Mouse (Mus musculus) limb, embryonic 10.5 days (tissue): Measurements from ENCODE around the gene Eif3a. TPM values are rescaled to one million over a fixed set of nuclear protein-coding genes. Genes with fewer than 3 reads are reported as not detected.

Experiments used
- DNase-seq: peaks from one replicate; pipeline ENCODE4 v3.0.0-alpha.2; 2017; ENCODE audit warnings: low spot score
- H3K27ac ChIP-seq: fragments of 300-500 bp; sonication (generic); 2 replicates; pipeline ENCODE4 v1.5.1; 2016; ENCODE audit warnings: mild to moderate bottlenecking
- H3K27me3 ChIP-seq: fragments of 300-500 bp; sonication (generic); 2 replicates; pipeline ENCODE4 v1.6.1; 2016; ENCODE audit warnings: low read depth, mild to moderate bottlenecking; ENCODE audit not compliant: poor library complexity, severe bottlenecking
- H3K36me3 ChIP-seq: fragments of 300-500 bp; sonication (generic); 2 replicates; pipeline ENCODE4 v1.6.1; 2016; ENCODE audit warnings: mild to moderate bottlenecking, moderate library complexity
- H3K4me1 ChIP-seq: fragments of 300-500 bp; sonication (generic); 2 replicates; pipeline ENCODE4 v1.6.1; 2016
- H3K4me3 ChIP-seq: fragments of 300-500 bp; sonication (generic); 2 replicates; pipeline ENCODE4 v1.5.1; 2016; ENCODE audit warnings: mild to moderate bottlenecking, moderate library complexity
- H3K9me3 ChIP-seq: fragments of 300-500 bp; sonication (generic); replicated peaks from 2 replicates; pipeline ENCODE4 v1.6.1; 2016; ENCODE audit warnings: mild to moderate bottlenecking
- WGBS: fragments of 180-500 bp; shearing (Covaris S2); methylation state at CpG from one replicate; pipeline ENCODE4 v1.1.7; 2016; 5-methylcytosine and 5-hydroxymethylcytosine counted together
- polyA plus RNA-seq: library from polyadenylated mRNA; unstranded; fragments of >200 nt; fragmentation: Nextera tagmentation; extraction: Ambion mirVana; gene quantifications from 2 replicates; pipeline ENCODE4 v1.2.1, GENCODE M21; 2016

Eif3a gene
- polyA plus RNA-seq, 1 experiment from 2014 or later, result 175 TPM

DNA sequence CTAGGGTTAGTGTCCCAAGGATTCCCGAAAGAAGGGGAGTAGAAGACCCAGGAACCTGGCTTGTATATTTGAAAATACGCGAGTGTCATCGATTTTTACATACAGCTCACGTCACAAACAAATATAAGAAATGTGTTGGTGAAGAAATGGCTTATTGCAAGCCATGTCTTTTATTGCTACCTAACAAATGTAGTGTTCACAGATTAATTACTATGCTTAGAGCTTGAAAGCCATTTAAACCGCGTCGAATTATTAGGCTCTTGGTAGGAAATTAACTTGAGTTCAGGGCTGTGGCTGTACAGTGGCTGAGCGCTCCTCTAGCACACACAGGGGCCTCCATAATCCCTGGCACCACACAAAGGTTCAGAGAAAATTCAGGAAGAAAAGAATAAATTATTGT, 706 bp upstream of the Eif3a start:
- H3K9me3 ChIP-seq, result no peaks in the 10 kb centered on the region
- no peaks in the 10 kb centered on the region for H3K27me3 ChIP-seq
- H3K36me3 ChIP-seq, result 0 out of 2 replicates have a peak, but pooled peaks cover 4% of the 10 kb centered on the region
- no peak for DNase-seq
- peak overlapping the region; percentile 99 for H3K27ac ChIP-seq
- WGBS, result 25% methylated on average over 9 of the region's 9 CpGs
- H3K4me3 ChIP-seq, result peak overlapping the region; percentile 96
- peaks cover 14% of the 10 kb centered on the region for H3K4me1 ChIP-seq

DNA sequence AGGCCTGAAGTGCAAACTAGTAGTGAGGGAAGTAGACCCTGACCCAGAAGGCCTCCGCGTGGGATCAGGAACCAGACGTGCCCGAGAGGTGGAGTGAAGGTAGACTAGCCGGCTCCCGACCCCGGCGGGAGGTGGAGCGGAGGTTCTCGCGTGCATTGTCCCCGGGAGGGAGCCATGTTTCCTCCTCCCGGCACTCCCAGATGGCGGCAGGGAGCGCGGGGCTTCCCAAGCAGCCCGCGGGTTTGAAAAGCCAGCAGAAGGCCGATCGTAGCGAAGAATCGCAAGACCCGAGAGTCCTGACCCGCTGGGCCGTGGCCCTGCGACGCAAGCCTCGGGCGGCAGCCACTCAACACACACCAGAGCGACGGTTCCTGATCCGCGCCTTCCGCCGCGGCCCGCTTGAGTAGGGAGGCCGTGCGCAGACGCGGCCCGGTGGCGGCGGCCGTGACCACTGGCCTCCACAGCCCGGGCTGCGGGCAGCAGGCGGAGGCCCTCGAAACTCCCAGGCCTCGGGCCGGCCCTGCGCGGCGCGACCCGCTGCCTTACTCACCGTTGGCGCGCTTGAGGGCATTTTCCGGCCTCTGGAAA, 445 bp downstream of the Eif3a start:
- DNase-seq, result peak; percentile 77
- WGBS, result 0% methylated on average over 60 of the region's 60 CpGs
- peaks cover 14% of the 10 kb centered on the region for H3K4me1 ChIP-seq
- no peaks in the 10 kb centered on the region for H3K27me3 ChIP-seq
- peak overlapping the region; percentile 96 for H3K4me3 ChIP-seq
- peak overlapping the region; percentile 99 for H3K27ac ChIP-seq
- H3K36me3 ChIP-seq, result 0 out of 2 replicates have a peak, but pooled peaks cover 5% of the 10 kb centered on the region
- H3K9me3 ChIP-seq, result no peaks in the 10 kb centered on the region

DNA sequence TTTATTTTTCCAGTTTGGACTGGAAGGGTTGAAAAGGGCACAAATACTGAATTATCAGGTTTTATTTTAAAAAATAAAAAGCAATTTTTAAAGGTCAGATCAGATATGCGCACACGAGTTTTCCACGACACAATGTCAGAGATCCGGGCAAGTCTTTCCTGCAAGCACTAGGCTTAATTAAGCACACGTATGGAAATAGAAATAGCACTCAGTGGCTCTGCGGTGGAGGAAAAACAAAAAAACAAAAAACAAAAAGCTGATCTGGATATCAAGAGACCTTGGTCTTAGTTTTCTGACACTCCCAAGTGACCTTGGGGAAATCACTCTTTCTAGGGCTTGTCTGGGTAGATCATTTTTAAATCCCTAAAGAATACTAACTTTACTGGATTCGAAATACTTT, 1.0 kb downstream of the Eif3a start:
- Histone ChIP-seq H3K27me3 (no peaks in the 10 kb centered on the region), H3K27ac (peak overlapping the region; percentile 99), H3K4me3 (peak overlapping the region; percentile 96), H3K36me3 (peaks cover 6% of the 10 kb centered on the region), H3K4me1 (peaks cover 14% of the 10 kb centered on the region), H3K9me3 (no peaks in the 10 kb centered on the region)
- WGBS, result 3% methylated on average over 7 of the region's 7 CpGs
- DNase-seq, result no peak

DNA sequence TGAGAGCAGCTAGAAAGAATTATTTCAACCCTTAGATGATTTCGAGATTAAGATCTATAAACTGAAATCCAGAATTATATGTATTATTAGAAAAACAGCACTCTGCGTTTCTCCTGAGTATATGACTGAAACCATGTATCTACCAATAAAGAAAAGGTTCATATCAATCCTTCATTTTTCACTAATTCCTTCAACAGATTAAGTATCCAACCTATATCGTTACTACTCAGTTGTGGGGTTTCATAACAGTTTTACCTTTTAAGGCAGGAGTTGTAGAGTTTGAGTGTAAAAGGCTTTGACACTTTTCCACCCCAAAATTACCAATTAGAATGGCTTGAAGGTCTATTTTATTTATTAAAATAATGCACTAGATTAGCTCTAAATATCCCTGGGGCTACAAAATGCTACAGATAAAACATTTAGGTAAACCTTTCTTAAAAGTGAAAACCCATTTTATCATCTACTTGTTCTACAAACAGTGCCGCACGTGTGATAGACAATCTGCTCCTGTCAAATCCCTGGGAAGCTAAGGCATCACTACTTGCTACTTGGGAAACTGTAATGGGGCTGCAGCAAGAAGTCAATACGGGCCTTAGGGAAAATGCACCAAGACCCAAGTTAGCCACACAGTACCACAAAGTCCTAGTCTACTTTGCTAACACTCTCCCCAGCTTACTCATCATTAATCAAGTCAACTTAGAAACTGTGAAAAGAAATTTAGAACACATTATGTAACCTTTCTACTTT, 2.1 kb downstream of the Eif3a start:
- Histone ChIP-seq H3K27ac (no peak overlapping the region), H3K27me3 (no peaks in the 10 kb centered on the region), H3K4me3 (peak overlapping the region; percentile 96), H3K4me1 (peaks cover 14% of the 10 kb centered on the region), H3K36me3 (peaks cover 17% of the 10 kb centered on the region), H3K9me3 (no peaks in the 10 kb centered on the region)
- 58% methylated on average over 6 of the region's 6 CpGs for WGBS
- DNase-seq, result no peak

DNA sequence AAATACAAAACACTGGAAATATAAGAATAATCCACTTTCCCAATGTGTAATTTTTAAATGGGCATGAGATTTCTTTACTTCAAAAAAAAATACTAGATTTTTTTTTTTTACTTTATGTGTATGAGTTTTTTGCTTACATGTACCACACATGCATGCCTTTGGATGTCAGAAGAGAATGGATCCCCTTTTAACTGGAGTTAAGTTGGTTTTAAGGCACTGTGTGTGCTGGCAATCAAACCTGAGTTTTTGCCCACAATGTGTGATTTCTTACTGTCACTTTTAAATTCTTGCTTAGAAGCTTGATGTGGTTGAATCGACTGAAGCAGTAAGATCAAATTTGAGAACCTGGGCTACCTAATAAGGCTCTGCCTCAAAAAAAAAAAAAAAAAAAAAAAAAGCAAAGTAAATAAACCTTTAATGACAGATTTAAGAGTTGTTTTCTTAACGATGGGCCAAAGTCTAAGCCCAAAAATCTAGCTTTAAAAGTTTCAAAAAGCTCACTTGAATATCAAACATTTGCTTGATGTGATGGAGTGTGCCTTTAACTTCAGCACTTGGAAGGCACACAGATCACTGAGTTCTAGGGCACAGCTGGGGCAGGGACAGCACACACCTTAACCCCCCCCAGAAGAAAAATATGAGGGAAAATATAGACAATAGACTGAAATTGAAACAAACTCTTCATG, 2.9 kb downstream of the Eif3a start:
- Histone ChIP-seq H3K36me3 (peaks cover 24% of the 10 kb centered on the region), H3K9me3 (no peaks in the 10 kb centered on the region), H3K27ac (no peak overlapping the region), H3K4me3 (peak overlapping the region; percentile 96), H3K4me1 (peaks cover 14% of the 10 kb centered on the region), H3K27me3 (no peaks in the 10 kb centered on the region)
- 71% methylated on average over 2 of the region's 2 CpGs for WGBS
- DNase-seq, result no peak

DNA sequence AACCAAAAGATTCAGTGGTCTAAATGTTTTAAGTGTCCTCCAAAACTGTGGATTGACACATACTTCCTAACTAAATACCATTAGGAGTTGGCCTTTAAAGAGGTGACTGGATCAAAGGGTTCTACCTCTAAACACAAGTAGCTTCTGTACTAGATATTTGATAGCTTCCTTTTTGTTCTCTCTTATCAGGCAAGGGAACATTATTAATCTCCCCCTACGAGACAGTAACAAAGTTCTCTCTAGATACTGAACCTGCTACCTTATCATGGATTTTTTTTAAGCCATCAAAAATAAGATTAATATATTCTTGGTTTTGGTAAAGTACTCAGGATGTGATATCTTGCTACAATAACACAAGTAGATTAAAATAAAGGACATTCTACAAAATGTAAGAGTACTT, 5.7 kb downstream of the Eif3a start:
- WGBS, result 76% methylated on average over 1 of the region's 1 CpGs
- no peaks in the 10 kb centered on the region for H3K9me3 ChIP-seq
- H3K4me1 ChIP-seq, result peaks cover 14% of the 10 kb centered on the region
- no peak overlapping the region for H3K27ac ChIP-seq
- H3K4me3 ChIP-seq, result no peak overlapping the region
- no peak for DNase-seq
- peaks cover 53% of the 10 kb centered on the region for H3K36me3 ChIP-seq
- no peaks in the 10 kb centered on the region for H3K27me3 ChIP-seq

DNA sequence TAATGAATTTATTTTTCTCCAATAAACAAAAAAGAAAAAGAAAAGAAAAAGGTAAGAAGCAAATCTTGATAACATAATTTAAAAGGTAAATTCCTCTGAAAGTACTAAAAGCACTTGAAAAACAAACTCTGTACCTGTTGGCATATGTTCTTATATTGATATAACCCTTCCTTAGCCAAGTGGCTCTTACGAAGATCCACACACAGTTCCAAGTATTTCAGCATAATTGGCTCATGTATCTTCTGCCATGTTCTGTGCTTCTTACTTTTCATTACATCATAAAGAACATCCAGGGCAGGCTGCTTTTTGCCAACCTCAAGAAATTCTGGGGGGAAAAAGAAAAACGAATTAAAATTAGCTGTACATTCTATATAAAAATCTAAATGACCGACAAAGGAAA, 8.4 kb downstream of the Eif3a start:
- H3K9me3 ChIP-seq, result no peaks in the 10 kb centered on the region

DNA sequence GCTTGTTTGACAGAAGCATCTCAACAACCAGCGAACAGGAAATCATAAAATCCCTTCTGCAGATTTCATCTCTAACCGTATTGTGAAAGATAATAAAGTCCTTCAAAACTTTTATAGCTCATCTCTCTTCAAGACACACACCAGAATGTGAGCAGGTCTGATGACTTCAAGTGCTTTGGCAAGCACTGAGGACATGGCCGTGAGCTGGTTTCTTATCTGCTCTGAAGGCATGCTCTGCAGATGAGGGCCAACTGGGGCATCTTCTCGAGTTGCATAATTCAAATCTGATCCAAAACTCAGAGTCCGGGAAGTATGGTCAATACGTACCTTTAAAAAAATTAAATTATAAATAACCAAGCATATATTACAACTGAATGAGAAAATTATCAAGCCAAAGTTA, 17.1 kb downstream of the Eif3a start:
- no peaks in the 10 kb centered on the region for H3K9me3 ChIP-seq
- no peak overlapping the region for H3K4me3 ChIP-seq
- DNase-seq, result no peak
- H3K36me3 ChIP-seq, result peaks cover 100% of the 10 kb centered on the region
- WGBS, result 92% methylated on average over 6 of the region's 6 CpGs
- H3K27ac ChIP-seq, result no peak overlapping the region
- no peaks in the 10 kb centered on the region for H3K27me3 ChIP-seq
- no peaks in the 10 kb centered on the region for H3K4me1 ChIP-seq

More for the DNA sequence above, 8.4 kb downstream of the Eif3a start:
- no peak for DNase-seq
- Histone ChIP-seq H3K27me3 (no peaks in the 10 kb centered on the region), H3K4me3 (no peak overlapping the region), H3K4me1 (0 out of 2 replicates have a peak, but pooled peaks cover 2% of the 10 kb centered on the region), H3K36me3 (peaks cover 80% of the 10 kb centered on the region), H3K27ac (no peak overlapping the region)
- 92% methylated on average over 3 of the region's 3 CpGs for WGBS

DNA sequence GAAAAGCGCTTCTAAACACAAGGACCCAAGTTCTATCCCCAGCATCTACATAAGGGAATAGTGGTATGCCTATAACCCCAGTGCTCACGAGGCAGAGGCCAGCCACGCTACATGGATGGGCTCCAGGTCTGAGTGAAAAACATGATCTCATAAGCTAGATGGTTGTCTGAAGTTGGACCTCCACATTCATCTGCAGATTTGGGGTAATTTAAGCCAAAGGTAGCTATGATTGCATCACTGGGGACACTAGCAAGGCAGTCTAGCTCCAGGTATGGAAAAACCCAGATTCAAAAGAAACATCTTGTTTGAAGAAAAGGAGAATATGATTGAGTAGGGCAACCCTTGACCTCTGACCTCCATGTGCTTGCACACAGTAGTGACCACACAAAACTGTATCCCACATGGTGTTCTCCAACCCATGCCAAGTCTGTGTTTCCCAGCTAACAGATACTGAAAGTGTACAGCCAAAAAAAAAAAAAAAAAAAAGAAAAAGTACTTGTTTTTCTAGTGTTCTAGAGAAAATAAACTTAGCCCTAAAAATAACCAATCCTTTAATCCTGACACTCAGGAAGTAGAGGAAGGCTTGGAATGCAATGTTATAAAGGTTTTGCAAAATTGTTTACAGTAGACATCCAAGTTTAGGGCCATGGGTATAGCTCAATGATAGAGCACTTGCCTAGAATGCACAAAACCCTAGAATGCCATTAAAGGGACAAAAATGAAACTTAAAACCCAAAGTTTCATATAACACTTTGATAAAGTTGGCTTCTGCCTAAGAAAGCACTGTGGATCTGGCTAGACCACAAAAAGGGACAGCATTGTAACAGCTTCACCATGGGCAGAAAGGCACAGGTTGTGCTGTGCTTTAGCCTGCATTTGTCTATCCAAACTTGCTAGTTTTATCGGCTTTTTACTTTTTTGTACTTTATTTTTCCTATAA, 31.3 kb downstream of the Eif3a start:
- WGBS, result 76% methylated on average over 4 of the region's 4 CpGs
- H3K27me3 ChIP-seq, result peaks cover 31% of the 10 kb centered on the region

DNA sequence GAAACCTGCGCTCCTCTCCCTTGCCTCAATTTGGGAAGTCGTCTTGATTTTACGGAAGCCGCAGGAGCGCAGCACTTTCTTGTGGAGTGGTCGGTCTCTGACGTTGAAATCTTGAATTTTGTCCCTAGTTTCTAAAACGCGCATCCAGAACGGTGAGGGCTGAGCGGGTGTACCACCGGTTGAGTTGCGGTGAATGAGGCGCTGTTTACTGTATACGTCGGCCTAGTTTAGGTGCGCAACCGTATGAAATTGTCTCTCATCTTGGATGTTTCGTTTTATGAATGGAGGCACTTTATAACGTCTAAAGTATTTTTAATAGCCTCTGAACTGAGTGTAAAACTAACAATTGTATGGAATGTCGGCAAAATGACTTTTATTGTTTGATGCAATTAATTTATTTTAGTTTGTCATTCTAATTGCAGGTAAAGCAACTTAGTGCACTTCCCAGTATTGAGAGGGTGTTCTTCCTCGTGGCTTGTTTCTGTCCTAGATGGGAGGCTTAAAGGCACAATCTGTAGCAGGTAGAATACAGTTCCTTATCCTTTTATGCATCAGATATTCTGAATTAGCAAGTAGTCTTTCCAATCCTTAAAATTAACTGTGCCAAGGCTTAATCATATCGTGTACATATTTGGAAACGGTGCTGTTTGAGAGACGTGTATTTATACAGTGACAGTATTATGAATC, 33.2 kb downstream of the Eif3a start:
- H3K4me1 ChIP-seq, result peaks cover 26% of the 10 kb centered on the region
- H3K27ac ChIP-seq, result peak overlapping the region; percentile 74
- H3K9me3 ChIP-seq, result no peaks in the 10 kb centered on the region
- peaks cover 34% of the 10 kb centered on the region for H3K27me3 ChIP-seq
- H3K36me3 ChIP-seq, result peaks cover 22% of the 10 kb centered on the region
- 7% methylated on average over 25 of the region's 25 CpGs for WGBS
- no peak for DNase-seq
- H3K4me3 ChIP-seq, result peak overlapping the region; percentile 86

More for the DNA sequence above, 31.3 kb downstream of the Eif3a start:
- H3K27ac ChIP-seq, result no peak overlapping the region
- DNase-seq, result no peak
- H3K9me3 ChIP-seq, result no peaks in the 10 kb centered on the region
- peaks cover 42% of the 10 kb centered on the region for H3K36me3 ChIP-seq
- no peak overlapping the region for H3K4me3 ChIP-seq
- H3K4me1 ChIP-seq, result peaks cover 26% of the 10 kb centered on the region

DNA sequence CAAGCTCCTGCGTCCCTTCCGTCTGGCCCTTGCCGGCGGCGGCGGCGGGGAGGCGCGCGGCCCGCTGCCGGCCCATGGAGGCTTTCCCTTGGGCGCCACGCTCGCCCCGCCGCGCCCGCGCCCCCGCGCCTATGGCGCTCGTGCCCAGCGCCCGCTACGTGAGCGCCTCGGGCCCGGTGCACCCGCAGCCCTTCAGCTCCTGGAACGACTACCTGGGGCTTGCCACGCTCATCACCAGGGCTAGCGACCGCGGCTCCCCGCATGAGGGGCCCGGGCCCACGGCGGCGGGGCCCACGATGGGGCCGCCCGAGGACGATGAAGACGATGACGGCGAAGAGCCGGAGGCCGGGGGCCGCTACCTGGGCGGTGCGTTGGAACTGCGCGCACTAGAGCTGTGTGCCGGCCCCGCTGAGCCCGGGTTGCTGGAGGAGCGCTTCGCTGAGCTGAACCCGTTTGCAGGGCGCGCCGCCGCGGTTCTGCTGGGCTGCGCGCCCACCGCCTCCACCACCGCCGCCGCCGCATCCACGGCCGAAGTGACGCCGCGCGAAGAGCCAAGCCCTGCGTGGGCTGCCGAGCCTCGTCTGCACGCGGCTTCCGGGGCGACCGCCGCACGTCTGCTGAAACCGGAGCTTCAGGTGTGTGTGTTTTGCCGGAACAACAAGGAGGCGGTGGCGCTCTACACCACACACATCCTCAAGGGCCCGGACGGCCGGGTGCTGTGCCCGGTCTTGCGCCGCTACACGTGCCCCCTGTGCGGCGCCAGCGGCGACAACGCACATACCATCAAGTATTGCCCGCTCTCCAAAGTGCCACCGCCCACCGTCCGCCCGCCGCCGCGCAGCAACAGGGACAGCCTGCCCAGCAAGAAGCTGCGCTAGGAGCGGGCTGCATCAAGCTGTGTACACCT, 34.0 kb downstream of the Eif3a start:
- Histone ChIP-seq H3K4me1 (peaks cover 26% of the 10 kb centered on the region), H3K36me3 (peaks cover 16% of the 10 kb centered on the region), H3K4me3 (peak overlapping the region; percentile 86), H3K27ac (peak overlapping the region; percentile 74), H3K27me3 (peaks cover 34% of the 10 kb centered on the region), H3K9me3 (no peaks in the 10 kb centered on the region)
- DNase-seq, result peak; percentile 72
- WGBS, result under 1% methylated on average over 100 of the region's 115 CpGs
